Mouse (Mus musculus) heart, embryonic 13.5 days (tissue): Measurements from ENCODE around the gene Mef2b. TPM values are rescaled to one million over a fixed set of nuclear protein-coding genes. Genes with fewer than 3 reads are reported as not detected.

Experiments used
- ATAC-seq: fragments of 200-750 bp; cut with Nextera tagmentation; 2 replicates; pipeline ENCODE4 v1.8.0; 2017; ENCODE audit warnings: moderate TSS enrichment; ENCODE audit not compliant: insufficient number of reproducible peaks, low FRiP score, low TSS enrichment; ENCODE audit errors: extremely low read depth
- H3K27ac ChIP-seq: fragments of 300-500 bp; sonication (generic); replicated peaks from 2 replicates; pipeline ENCODE4 v1.5.1; 2015; ENCODE audit warnings: moderate library complexity, mild to moderate bottlenecking, inconsistent platforms
- H3K27me3 ChIP-seq: fragments of 300-500 bp; sonication (generic); replicated peaks from 2 replicates; pipeline ENCODE4 v1.6.1; 2015; ENCODE audit warnings: mild to moderate bottlenecking, inconsistent platforms
- H3K36me3 ChIP-seq: fragments of 300-500 bp; sonication (generic); 2 replicates; pipeline ENCODE4 v1.6.1; 2015; ENCODE audit warnings: mild to moderate bottlenecking, inconsistent platforms
- H3K4me1 ChIP-seq: fragments of 300-500 bp; sonication (generic); 2 replicates; pipeline ENCODE4 v1.6.1; 2015; ENCODE audit warnings: inconsistent platforms
- H3K4me2 ChIP-seq: fragments of 300-500 bp; sonication (generic); 2 replicates; pipeline ENCODE4 v1.6.1; 2015; ENCODE audit warnings: inconsistent platforms, mild to moderate bottlenecking, moderate library complexity
- H3K4me3 ChIP-seq: fragments of 300-500 bp; sonication (generic); 2 replicates; pipeline ENCODE4 v1.5.1; 2015; ENCODE audit warnings: moderate library complexity, mild to moderate bottlenecking, inconsistent platforms
- H3K9ac ChIP-seq: fragments of 300-500 bp; sonication (generic); 2 replicates; pipeline ENCODE4 v1.6.1; 2015; ENCODE audit warnings: inconsistent platforms, mild to moderate bottlenecking, moderate library complexity
- H3K9me3 ChIP-seq: fragments of 300-500 bp; sonication (generic); 2 replicates; pipeline ENCODE4 v1.6.1; 2016; ENCODE audit warnings: inconsistent platforms
- WGBS: fragments of 180-500 bp; shearing (Covaris S2); methylation state at CpG from one replicate; pipeline ENCODE4 v1.1.7; 2015; ENCODE audit warnings: mixed read lengths; 5-methylcytosine and 5-hydroxymethylcytosine counted together
- polyA plus RNA-seq: library from polyadenylated mRNA; unstranded; fragments of >200 nt; fragmentation: Nextera tagmentation; extraction: Ambion mirVana; gene quantifications from 2 replicates; pipeline ENCODE4 v1.2.1, GENCODE M21; 2015

The Mef2b gene
- polyA plus RNA-seq, 1 experiment from 2014 or later, result 0.40 TPM

- peaks cover 3% of the 10 kb centered on the region; the same call in 1 of the 2 replicates for H3K4me1 ChIP-seq
- H3K4me3 ChIP-seq, result no peak overlapping the region
- no peak for ATAC-seq
- H3K27me3 ChIP-seq, result peaks cover 71% of the 10 kb centered on the region
- no peaks in the 10 kb centered on the region for H3K36me3 ChIP-seq
- H3K9ac ChIP-seq, result no peak overlapping the region
- no peaks in the 10 kb centered on the region for H3K9me3 ChIP-seq
- no peak overlapping the region for H3K4me2 ChIP-seq
- no peak overlapping the region for H3K27ac ChIP-seq
- WGBS, result 60% methylated on average over 13 of the region's 13 CpGs
These were observed 20.5 kb downstream of the Mef2b start for GRCm38 (mm10) chr8:70160015-70160414.

- WGBS, result 68% methylated on average over 3 of the region's 3 CpGs
These were observed 23.8 kb downstream of the Mef2b start for GRCm38 (mm10) chr8:70163316-70163715.

DNA sequence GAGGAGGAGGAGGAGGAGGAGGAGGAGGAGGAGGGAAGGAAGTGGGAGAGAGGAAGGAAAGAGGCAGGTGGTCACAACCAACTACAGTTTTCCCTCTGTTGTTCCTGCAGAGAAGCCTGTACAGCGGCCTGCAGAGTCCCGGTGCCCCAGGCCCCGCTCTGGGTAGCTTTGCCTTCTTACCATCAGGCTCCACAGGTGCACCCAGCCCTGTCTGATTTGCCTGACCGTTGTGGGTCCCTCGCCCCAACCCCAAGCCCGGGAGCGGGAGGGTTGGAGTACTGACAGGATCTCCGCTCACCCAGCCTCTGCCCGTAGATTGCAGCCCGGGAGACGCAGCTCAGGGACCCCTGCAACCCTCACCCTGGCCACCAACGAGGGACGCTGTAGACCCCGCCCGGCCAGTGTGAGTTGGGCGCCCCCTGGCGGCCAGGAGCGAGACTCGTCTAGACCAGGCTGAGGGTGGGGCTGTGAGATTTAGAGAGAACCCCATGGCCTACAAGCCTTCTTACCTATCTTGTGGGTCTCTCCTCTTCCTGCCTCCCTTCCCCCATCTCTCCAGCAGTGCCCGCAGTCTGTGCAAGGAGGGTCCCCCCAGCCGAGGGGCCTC, 27.1 kb downstream of the Mef2b start:
- no peaks in the 10 kb centered on the region for H3K36me3 ChIP-seq
- H3K9ac ChIP-seq, result peak overlapping the region; percentile 66
- H3K27ac ChIP-seq, result no peak overlapping the region
- no peak; the same call in 1 of the 2 replicates for ATAC-seq
- H3K4me1 ChIP-seq, result peaks cover 13% of the 10 kb centered on the region
- H3K9me3 ChIP-seq, result no peaks in the 10 kb centered on the region
- 3% methylated on average over 20 of the region's 21 CpGs for WGBS
- H3K4me3 ChIP-seq, result peak overlapping the region; percentile 38
- H3K27me3 ChIP-seq, result peaks cover 58% of the 10 kb centered on the region
- peak overlapping the region; percentile 69 for H3K4me2 ChIP-seq

More at GRCm38 (mm10) chr8:70163316-70163715, 23.8 kb downstream of the Mef2b start:
- Histone ChIP-seq H3K9me3 (no peaks in the 10 kb centered on the region), H3K4me1 (peaks cover 8% of the 10 kb centered on the region), H3K36me3 (no peaks in the 10 kb centered on the region), H3K27ac (no peak overlapping the region), H3K4me2 (no peak overlapping the region), H3K27me3 (peaks cover 76% of the 10 kb centered on the region), H3K4me3 (no peak overlapping the region), H3K9ac (no peak overlapping the region)
- no peak for ATAC-seq

DNA sequence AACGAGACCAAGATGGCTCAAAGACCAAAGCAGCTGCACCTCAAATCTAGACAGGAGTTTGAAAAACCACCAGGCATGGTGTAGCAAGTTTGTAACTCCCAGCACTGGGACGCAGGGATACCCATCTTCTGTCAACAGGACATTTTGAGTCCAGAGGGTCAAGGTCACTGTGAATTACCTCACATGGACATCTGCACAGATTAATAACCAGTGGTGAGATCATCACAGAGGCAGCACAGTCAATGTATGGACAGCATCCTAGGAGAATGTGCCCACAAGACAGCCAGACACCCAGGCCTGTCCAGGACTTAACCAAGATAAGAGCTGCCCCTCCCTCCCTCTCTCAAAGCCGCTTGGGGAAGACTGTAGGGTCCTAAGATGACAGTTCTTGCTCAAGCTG, 30.6 kb downstream of the Mef2b start:
- peaks cover 4% of the 10 kb centered on the region; the same call in 1 of the 2 replicates for H3K36me3 ChIP-seq

DNA sequence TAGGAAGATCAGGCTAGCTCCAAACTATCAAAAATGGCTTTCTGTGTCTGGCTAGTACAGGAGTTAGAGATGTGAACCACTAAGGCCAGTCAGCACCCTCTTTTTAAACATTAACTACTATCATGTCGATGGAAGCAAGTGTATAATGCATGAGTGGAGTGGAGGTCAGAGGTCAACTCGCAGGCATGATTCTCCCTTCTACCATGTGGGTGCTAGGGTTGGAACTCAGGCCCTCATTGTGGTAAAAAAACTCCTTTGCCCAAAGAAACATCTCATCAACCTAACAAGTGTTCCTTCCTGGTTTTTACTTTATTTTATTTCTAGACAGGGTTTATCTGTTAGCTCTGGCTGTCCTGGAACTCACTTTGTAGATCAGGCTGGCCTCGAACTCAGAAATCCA, 31.2 kb downstream of the Mef2b start:
- Histone ChIP-seq H3K36me3 (peaks cover 7% of the 10 kb centered on the region), H3K4me1 (peaks cover 38% of the 10 kb centered on the region), H3K27me3 (peaks cover 25% of the 10 kb centered on the region), H3K4me2 (no peak overlapping the region), H3K4me3 (no peak overlapping the region), H3K9ac (no peak overlapping the region), H3K27ac (no peak overlapping the region), H3K9me3 (no peaks in the 10 kb centered on the region)
- 72% methylated on average over 3 of the region's 3 CpGs for WGBS
- ATAC-seq, result no peak

More for the DNA sequence above, 30.6 kb downstream of the Mef2b start:
- Histone ChIP-seq H3K27me3 (peaks cover 31% of the 10 kb centered on the region), H3K4me1 (peaks cover 38% of the 10 kb centered on the region), H3K9me3 (no peaks in the 10 kb centered on the region), H3K9ac (no peak overlapping the region), H3K27ac (no peak overlapping the region), H3K4me2 (no peak overlapping the region), H3K4me3 (no peak overlapping the region)
- no peak for ATAC-seq
- 61% methylated on average over 3 of the region's 3 CpGs for WGBS

DNA sequence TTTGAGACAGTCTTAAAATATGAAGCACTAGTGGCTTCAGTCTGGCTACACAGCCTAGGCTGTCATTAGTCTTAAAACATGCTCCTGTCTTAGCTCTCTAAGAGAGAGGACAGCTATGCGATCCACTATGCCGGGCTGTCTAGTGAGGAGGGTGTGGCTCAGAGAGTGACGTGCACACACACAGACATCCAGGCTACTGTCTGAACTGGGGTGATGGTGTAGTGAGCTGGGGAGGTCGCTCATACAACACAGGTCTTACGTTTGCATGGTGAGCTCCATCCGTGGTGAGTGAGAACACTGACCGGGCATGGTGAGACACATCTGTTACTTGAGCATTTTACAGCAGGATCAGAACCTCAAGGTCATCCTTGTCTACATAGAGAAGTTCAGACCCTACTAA, 31.7 kb downstream of the Mef2b start:
- no peak overlapping the region for H3K9ac ChIP-seq
- H3K4me1 ChIP-seq, result peaks cover 38% of the 10 kb centered on the region
- H3K4me3 ChIP-seq, result no peak overlapping the region
- peaks cover 20% of the 10 kb centered on the region for H3K27me3 ChIP-seq
- peaks cover 8% of the 10 kb centered on the region for H3K36me3 ChIP-seq
- 82% methylated on average over 7 of the region's 7 CpGs for WGBS
- 0 out of 2 replicates have a peak overlapping the region, but pooled peaks have one; percentile 7 for H3K27ac ChIP-seq
- peak overlapping the region; percentile 69; the same call in 1 of the 2 replicates for H3K4me2 ChIP-seq
- ATAC-seq, result no peak
- H3K9me3 ChIP-seq, result no peaks in the 10 kb centered on the region

DNA sequence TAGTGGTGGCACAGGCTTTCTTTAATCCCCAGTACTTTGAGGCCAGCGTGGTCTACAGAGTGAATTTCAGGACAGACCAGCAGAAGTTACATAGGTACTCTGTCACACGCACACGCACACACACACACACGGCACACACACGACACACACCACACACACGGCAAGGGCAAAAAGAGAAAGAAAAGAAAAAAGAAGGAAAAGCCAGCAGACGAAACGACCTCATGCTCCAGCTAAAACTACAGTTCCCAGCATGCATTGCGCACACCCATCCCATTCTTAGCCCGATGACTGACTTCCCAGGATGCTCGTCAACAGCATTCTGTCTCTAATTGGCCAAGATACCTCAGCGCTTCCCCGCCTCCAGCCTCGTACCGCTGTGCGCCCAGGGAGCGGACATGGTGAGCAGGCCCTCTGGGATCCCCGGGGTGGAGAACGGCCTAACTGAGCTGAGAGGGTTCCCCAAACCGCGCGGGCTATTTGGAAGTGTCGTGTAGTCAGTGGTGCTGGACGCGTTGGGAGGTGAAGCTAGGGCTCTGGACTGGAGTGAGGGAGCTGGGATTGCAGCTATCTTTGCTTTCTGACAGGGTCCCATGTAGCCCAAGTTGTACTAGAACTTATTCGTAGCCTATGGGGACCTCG, 32.7 kb downstream of the Mef2b start, which contains the start of gene Tmem161a:
Gene Tmem161a, plus strand, starts transcription at position 314 of the 639 bp plus-strand sequence.
- Histone ChIP-seq H3K27me3 (peaks cover 12% of the 10 kb centered on the region), H3K27ac (peak within 1 kb of the TSS; percentile 75), H3K36me3 (peaks cover 15% of the 10 kb centered on the region), H3K4me1 (peaks cover 31% of the 10 kb centered on the region), H3K9me3 (no peaks in the 10 kb centered on the region), H3K4me2 (peak within 1 kb of the TSS; percentile 69), H3K4me3 (peak within 1 kb of the TSS; percentile 68), H3K9ac (peak within 1 kb of the TSS; percentile 89)
- peak; percentile 86 for ATAC-seq
- 2% methylated on average over 27 of the region's 27 CpGs for WGBS

GRCm38 (mm10) chr8:70173320-70173719, 33.8 kb downstream of the Mef2b start:
- no peak for ATAC-seq
- peaks cover 27% of the 10 kb centered on the region for H3K36me3 ChIP-seq
- peak overlapping the region; percentile 69 for H3K4me2 ChIP-seq
- peaks cover 2% of the 10 kb centered on the region for H3K27me3 ChIP-seq
- 66% methylated on average over 5 of the region's 5 CpGs for WGBS
- peak overlapping the region; percentile 89; the same call in 1 of the 2 replicates for H3K9ac ChIP-seq
- peak overlapping the region; percentile 68 for H3K4me3 ChIP-seq
- H3K27ac ChIP-seq, result peak overlapping the region; percentile 82; the same call in 1 of the 2 replicates
- H3K4me1 ChIP-seq, result peaks cover 30% of the 10 kb centered on the region
- no peaks in the 10 kb centered on the region for H3K9me3 ChIP-seq

DNA sequence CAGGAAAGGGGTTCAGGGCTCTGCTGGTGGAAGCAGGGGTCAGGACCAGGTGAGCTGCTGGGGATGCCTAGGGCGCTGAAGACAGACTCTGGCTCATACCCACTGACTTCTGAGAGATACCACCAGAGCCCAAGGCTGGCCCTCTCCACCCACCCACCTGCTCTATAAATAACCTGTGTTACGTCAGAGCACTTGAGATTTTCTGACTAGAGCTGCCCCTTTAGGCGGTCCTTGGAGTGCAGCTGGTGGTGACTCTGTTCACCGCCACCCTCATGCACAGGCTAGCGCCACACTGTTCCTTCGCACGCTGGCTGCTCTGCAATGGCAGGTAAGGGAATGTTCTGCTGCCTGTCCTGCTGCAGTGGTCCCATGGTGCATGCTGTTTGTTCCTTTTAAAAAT, 34.6 kb downstream of the Mef2b start:
- Histone ChIP-seq H3K27ac (peak overlapping the region; percentile 82), H3K4me1 (peaks cover 30% of the 10 kb centered on the region), H3K9me3 (no peaks in the 10 kb centered on the region), H3K4me2 (peak overlapping the region; percentile 66), H3K9ac (peak overlapping the region; percentile 71), H3K4me3 (peak overlapping the region; percentile 39), H3K27me3 (no peaks in the 10 kb centered on the region; the same call in 1 of the 2 replicates), H3K36me3 (peaks cover 35% of the 10 kb centered on the region)
- 43% methylated on average over 7 of the region's 7 CpGs for WGBS
- no peak; the same call in 1 of the 2 replicates for ATAC-seq

- peaks cover 22% of the 10 kb centered on the region for H3K4me1 ChIP-seq
- WGBS, result 81% methylated on average over 2 of the region's 2 CpGs
- no peak overlapping the region for H3K4me2 ChIP-seq
- no peak for ATAC-seq
- no peaks in the 10 kb centered on the region for H3K9me3 ChIP-seq
- no peaks in the 10 kb centered on the region for H3K27me3 ChIP-seq
- no peak overlapping the region for H3K27ac ChIP-seq
- H3K9ac ChIP-seq, result no peak overlapping the region
- H3K36me3 ChIP-seq, result peaks cover 73% of the 10 kb centered on the region
- no peak overlapping the region for H3K4me3 ChIP-seq
These were observed 38.7 kb downstream of the Mef2b start for GRCm38 (mm10) chr8:70178231-70178630.

DNA sequence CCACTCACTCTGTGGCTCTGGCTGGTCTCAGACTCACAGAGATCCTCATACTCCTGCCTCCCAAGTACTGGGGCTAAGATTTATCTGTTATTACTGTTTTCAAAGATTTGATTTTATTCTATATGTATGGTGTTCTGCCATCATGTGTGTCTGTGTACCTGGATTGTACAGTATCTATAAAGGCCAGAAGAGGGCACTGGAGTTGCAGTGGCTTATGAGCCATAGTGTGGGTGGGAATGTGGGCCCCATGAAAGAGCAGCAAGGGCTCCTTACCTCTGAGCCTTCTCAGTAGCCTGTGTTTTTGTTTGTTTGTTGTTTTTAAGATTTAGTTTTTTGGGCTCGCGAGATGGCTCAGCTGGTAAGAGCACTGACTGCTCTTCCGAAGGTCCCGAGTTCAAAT, 39.6 kb downstream of the Mef2b start:
- H3K4me3 ChIP-seq, result no peak overlapping the region
- H3K4me2 ChIP-seq, result no peak overlapping the region
- no peaks in the 10 kb centered on the region for H3K9me3 ChIP-seq
- WGBS, result 96% methylated on average over 4 of the region's 4 CpGs
- peaks cover 13% of the 10 kb centered on the region for H3K4me1 ChIP-seq
- no peak overlapping the region for H3K27ac ChIP-seq
- peaks cover 80% of the 10 kb centered on the region for H3K36me3 ChIP-seq
- H3K27me3 ChIP-seq, result no peaks in the 10 kb centered on the region
- no peak overlapping the region for H3K9ac ChIP-seq
- ATAC-seq, result no peak
